Mouse (Mus musculus) heart, postnatal 0 days (tissue): ENCODE measurements at regions not wholly inside any gene's neighbourhood (a gene's known extent, or its start where the extent isn't known, plus 50 kb on each side); places are given as distances from the start of the nearest gene placed in this dataset.

Experiments used
- CTCF ChIP-seq: IDR thresholded peaks from 2 replicates; pipeline ENCODE4 v1.5.1; 2016; ENCODE audit warnings: antibody characterized with exemption, control low read depth, low read depth
- EP300 ChIP-seq: IDR thresholded peaks from 2 replicates; pipeline ENCODE4 v1.6.1; 2016; ENCODE audit warnings: antibody characterized with exemption, low read depth

- no peak for TF ChIP-seq CTCF
- TF ChIP-seq EP300, result no peak
Observed at GRCm38 (mm10) chr14:105987341-105987882, 90.8 kb upstream of the Spry2 start.
